Mouse (Mus musculus): ENCODE measurements around the gene Kcp. TPM values are rescaled to one million over a fixed set of nuclear protein-coding genes. Genes with fewer than 3 reads are reported as not detected.

Kcp gene
- total and polyA plus RNA-seq, 3 experiments, result 0.51 to 0.64 TPM; not detected in 1

GRCm38 (mm10) chr6:29517139-29517538, 9.4 kb upstream of the Kcp start (continued):
- peak; percentile 54 for TF ChIP-seq BHLHE40 (IDR thresholded peaks at IDR 0.05; ENCODE audit: low read depth, low read length)
- TF ChIP-seq E2F4 (IDR thresholded peaks at IDR 0.05; ENCODE audit: insufficient replicate concordance, low read depth, low read length), result no peak
- TF ChIP-seq EP300 (IDR thresholded peaks at IDR 0.05; ENCODE audit: low read length), result no peak
- TF ChIP-seq SIN3A (IDR thresholded peaks at IDR 0.05; ENCODE audit: low read length), result peak; percentile 58; the same call in 1 of the 2 replicates
- peak; percentile 64 for TF ChIP-seq ZC3H11A (IDR thresholded peaks at IDR 0.05; ENCODE audit: low read depth, low read length)
- no peak for TF ChIP-seq KAT2A (IDR thresholded peaks at IDR 0.05; ENCODE audit: insufficient replicate concordance, low read length)
- no peak for TF ChIP-seq JUND (conservative IDR thresholded peaks at IDR 0.05; ENCODE audit: low read depth, low read length)
- TF ChIP-seq MEF2A (IDR thresholded peaks at IDR 0.05; ENCODE audit: borderline replicate concordance, low read depth, low read length), result peak; percentile 53; the same call in 1 of the 2 replicates
- peak; percentile 97 for TF ChIP-seq SMC3 (IDR thresholded peaks at IDR 0.05; ENCODE audit: low read depth, low read length)
- peak; percentile 48; the same call in 1 of the 2 replicates for TF ChIP-seq MAX (IDR thresholded peaks at IDR 0.05; ENCODE audit: low read length)
- no peak for TF ChIP-seq UBTF (IDR thresholded peaks at IDR 0.05; ENCODE audit: low read depth, low read length)

GRCm38 (mm10) chr6:29513284-29513683, 5.5 kb upstream of the Kcp start:
- in situ Hi-C loops (cut with MboI; ENCODE audit: low pct_ligation_motif_present, low pct_unique_long_range_greater_than_20kb, low sequenced_read_pairs), result no loop called here
- DNase-seq (ENCODE audit: extremely low read depth), result no peak

GRCm38 (mm10) chr6:29509086-29509485, 1.3 kb upstream of the Kcp start:
- no peaks in the 10 kb centered on the region for H3K36me3 ChIP-seq (replicated peaks in 1 of 2; ENCODE audit: control insufficient read depth in 1 of 2, insufficient read depth in 1 of 2, low read length in 1 of 2)
- dilution Hi-C loops (cut with MboI; ENCODE audit: extremely low pct_ligation_motif_present, extremely low pct_unique_long_range_greater_than_20kb, low sequenced_read_pairs) (no loop called here), in situ Hi-C loops (cut with MboI; ENCODE audit: low pct_ligation_motif_present, low pct_unique_long_range_greater_than_20kb, low sequenced_read_pairs) (no loop called here)
- no peaks in the 10 kb centered on the region for H3K9me3 ChIP-seq (replicated peaks; ENCODE audit: low read length)
- no peaks in the 10 kb centered on the region for H3K79me2 ChIP-seq (replicated peaks; ENCODE audit: control insufficient read depth, extremely low read depth, insufficient read depth, poor library complexity, severe bottlenecking)
- H3K4me1 ChIP-seq (ENCODE audit: control insufficient read depth in 1 of 2, insufficient read depth in 2 of 2), result peaks cover 0 to 8% of the 10 kb centered on the region in 2 experiments; a peak in 1 of 4 replicates
- no peak overlapping the region for H3K9ac ChIP-seq (ENCODE audit: insufficient read depth, low read depth)
- no peak overlapping the region for H3K4me3 ChIP-seq (replicated peaks in 1 of 3; ENCODE audit: low read depth in 2 of 3, low read length in 2 of 3, poor library complexity in 1 of 3)
- no peak overlapping the region for H3K27ac ChIP-seq (ENCODE audit: insufficient read depth, low read depth)
- DNase-seq (ENCODE audit: extremely low read depth), result no peak
- H3K4me2 ChIP-seq (ENCODE audit: insufficient read depth, low read depth, poor library complexity, severe bottlenecking), result no peak overlapping the region
- TF ChIP-seq CTCF (conservative IDR thresholded peaks at IDR 0.05 in 1 of 2, IDR thresholded peaks at IDR 0.05 in 1 of 2; ENCODE audit: low read depth in 2 of 2, low read length in 2 of 2), result no peak
- TF ChIP-seq MAFK (IDR thresholded peaks at IDR 0.05; ENCODE audit: insufficient replicate concordance, low read length), result no peak
- no peak for TF ChIP-seq HCFC1 (IDR thresholded peaks at IDR 0.05; ENCODE audit: low read depth, low read length)
- TF ChIP-seq ZKSCAN1 (IDR thresholded peaks at IDR 0.05; ENCODE audit: borderline replicate concordance, low read depth, low read length), result no peak
- no peak for TF ChIP-seq POLR2AphosphoS2 (IDR thresholded peaks at IDR 0.05; ENCODE audit: low read depth, low read length)
- TF ChIP-seq TCF12 (IDR thresholded peaks at IDR 0.05; ENCODE audit: low read depth, low read length), result no peak
- no peak for TF ChIP-seq KAT2A (IDR thresholded peaks at IDR 0.05; ENCODE audit: insufficient replicate concordance, low read length)
- no peak for TF ChIP-seq MYC (IDR thresholded peaks at IDR 0.05; ENCODE audit: low read depth, low read length)
- TF ChIP-seq PAX5 (IDR thresholded peaks at IDR 0.05; ENCODE audit: low read length), result no peak
- no peak for TF ChIP-seq ZNF384 (IDR thresholded peaks at IDR 0.05; ENCODE audit: low read depth, low read length)
- no peak for TF ChIP-seq NELFE (IDR thresholded peaks at IDR 0.05; ENCODE audit: low read depth, low read length)
- no peak for TF ChIP-seq NRF1 (IDR thresholded peaks at IDR 0.05; ENCODE audit: low read depth, low read length)
- TF ChIP-seq SIN3A (IDR thresholded peaks at IDR 0.05; ENCODE audit: low read length), result no peak
- no peak for TF ChIP-seq CHD2 (IDR thresholded peaks at IDR 0.05; ENCODE audit: low read length)
- TF ChIP-seq USF2 (conservative IDR thresholded peaks at IDR 0.05; ENCODE audit: low read depth, low read length), result no peak
- no peak for TF ChIP-seq IRF4 (IDR thresholded peaks at IDR 0.05; ENCODE audit: low read depth, low read length)
- no peak for TF ChIP-seq ZC3H11A (IDR thresholded peaks at IDR 0.05; ENCODE audit: low read depth, low read length)
- TF ChIP-seq TBP (conservative IDR thresholded peaks at IDR 0.05; ENCODE audit: low read depth, low read length), result no peak
- H3K27me3 ChIP-seq (replicated peaks), result peaks cover 9% of the 10 kb centered on the region

More at GRCm38 (mm10) chr6:29513284-29513683, 5.5 kb upstream of the Kcp start:
- H3K4me2 ChIP-seq (ENCODE audit: insufficient read depth, low read depth, poor library complexity, severe bottlenecking), result peak overlapping the region; percentile 21; the same call in 1 of the 2 replicates
- no peaks in the 10 kb centered on the region for H3K36me3 ChIP-seq (replicated peaks in 1 of 2; ENCODE audit: control insufficient read depth in 1 of 2, insufficient read depth in 1 of 2, low read length in 1 of 2)
- dilution Hi-C loops (cut with MboI; ENCODE audit: extremely low pct_ligation_motif_present, extremely low pct_unique_long_range_greater_than_20kb, low sequenced_read_pairs), result no loop called here
- peak overlapping the region in 1 of 3 experiments; percentile 15 for H3K4me3 ChIP-seq (replicated peaks in 1 of 3; ENCODE audit: low read depth in 2 of 3, low read length in 2 of 3, poor library complexity in 1 of 3)
- no peaks in the 10 kb centered on the region for H3K9me3 ChIP-seq (replicated peaks; ENCODE audit: low read length)
- H3K27me3 ChIP-seq (replicated peaks), result no peaks in the 10 kb centered on the region
- TF ChIP-seq POLR2A (IDR thresholded peaks at IDR 0.05; ENCODE audit: low read depth, low read length) (0 out of 2 replicates have a peak, but pooled peaks have one; percentile 20), ETS1 (conservative IDR thresholded peaks at IDR 0.05; ENCODE audit: low read depth, low read length) (no peak), SMC3 (IDR thresholded peaks at IDR 0.05; ENCODE audit: low read depth, low read length) (no peak), ELF1 (IDR thresholded peaks at IDR 0.05; ENCODE audit: low read depth, low read length) (peak; percentile 19; the same call in 1 of the 2 replicates), NRF1 (IDR thresholded peaks at IDR 0.05; ENCODE audit: low read depth, low read length) (peak; percentile 57; the same call in 1 of the 2 replicates)
- peak overlapping the region; percentile 17; the same call in 1 of the 2 replicates for H3K9ac ChIP-seq (ENCODE audit: insufficient read depth, low read depth)
- no peak overlapping the region for H3K27ac ChIP-seq (ENCODE audit: insufficient read depth, low read depth)
- peaks cover 5 to 19% of the 10 kb centered on the region in 2 experiments; a peak in 3 of 4 replicates for H3K4me1 ChIP-seq (ENCODE audit: control insufficient read depth in 1 of 2, insufficient read depth in 2 of 2)
- no peaks in the 10 kb centered on the region for H3K79me2 ChIP-seq (replicated peaks; ENCODE audit: control insufficient read depth, extremely low read depth, insufficient read depth, poor library complexity, severe bottlenecking)

Data from CH12.LX (cell line).